In genomic region chr1:178529512-178530300, GRCm38 (mm10) we compare ENCODE assay signal across 8 mouse cellular contexts. TPM values are rescaled to one million over a fixed set of nuclear protein-coding genes. Genes with fewer than 3 reads are reported as not detected.
DNase-seq lines count a peak whose midpoint lies in the region; ATAC-seq and TF ChIP-seq lines count a peak whose summit lies in the region.

No protein-coding gene starts in this region.

- H3K36me3 ChIP-seq in intestine, embryonic 14.5 days (ENCODE audit: control insufficient read depth, insufficient read depth, low read length), result no peaks in the 10 kb centered on the region
- H3K36me3 ChIP-seq in limb, embryonic 15.5 days, result no peaks in the 10 kb centered on the region

- 0 out of 2 replicates have a peak, but pooled peaks cover 2% of the 10 kb centered on the region for H3K9me3 ChIP-seq in intestine, embryonic 14.5 days (ENCODE audit: control insufficient read depth, low read length)
- no peaks in the 10 kb centered on the region for H3K9me3 ChIP-seq in limb, embryonic 15.5 days

- peak overlapping the region; percentile 53 for H3K27ac ChIP-seq in embryonic fibroblast, embryonic 13.5 days (ENCODE audit: insufficient read depth, low read length)
- peak overlapping the region; percentile 82; the same call in 1 of the 2 replicates for H3K27ac ChIP-seq in intestine, embryonic 14.5 days (ENCODE audit: low read depth)
- peak overlapping the region; percentile 80; the same call in 1 of the 2 replicates for H3K27ac ChIP-seq in limb, embryonic 15.5 days

- H3K4me3 ChIP-seq in embryonic fibroblast, embryonic 13.5 days (ENCODE audit: insufficient read depth, low read length), result peak overlapping the region; percentile 56
- H3K4me3 ChIP-seq in intestine, embryonic 14.5 days (ENCODE audit: low read depth, low read length), result peak overlapping the region; percentile 67
- peak overlapping the region; percentile 61 for H3K4me3 ChIP-seq in limb, embryonic 15.5 days

- H3K4me2 ChIP-seq in intestine, embryonic 14.5 days (ENCODE audit: low read length), result peak overlapping the region; percentile 100
- peak overlapping the region; percentile 100 for H3K4me2 ChIP-seq in limb, embryonic 15.5 days

- DNase-seq in kidney, adult 18-20 months, result peak; percentile 14
- DNase-seq in kidney, adult 8-10 months, result no peak
- DNase-seq in adrenal gland, postnatal 25 days, result peak; percentile 5
- peak; percentile 79 for DNase-seq in intestine, embryonic 14.5 days (ENCODE audit: low spot score)
- DNase-seq in ovary, postnatal 14 days (ENCODE audit: low spot score), result peak; percentile 18
- DNase-seq in spleen, postnatal 36 days (ENCODE audit: low spot score in 2 of 2), result no peak

- TF ChIP-seq POLR2A in embryonic fibroblast, embryonic 13.5 days (IDR thresholded peaks at IDR 0.05; ENCODE audit: low read depth, low read length), result no peak; the same call in 1 of the 2 replicates

- no peaks in the 10 kb centered on the region; the same call in 1 of the 2 replicates for H3K4me1 ChIP-seq in embryonic fibroblast, embryonic 13.5 days (ENCODE audit: control insufficient read depth, insufficient read depth, low read length)
- peaks cover 23% of the 10 kb centered on the region for H3K4me1 ChIP-seq in intestine, embryonic 14.5 days (replicated peaks; ENCODE audit: control insufficient read depth, insufficient read depth, low read length)
- peaks cover 53% of the 10 kb centered on the region for H3K4me1 ChIP-seq in limb, embryonic 15.5 days

- TF ChIP-seq CTCF in embryonic fibroblast, embryonic 13.5 days (IDR thresholded peaks at IDR 0.05; ENCODE audit: borderline replicate concordance, insufficient read depth, low read length), result no peak

- ATAC-seq in intestine, embryonic 14.5 days (replicated peaks; ENCODE audit: low FRiP score, low TSS enrichment, low read depth), result no peak
- ATAC-seq in limb, embryonic 15.5 days (ENCODE audit: insufficient number of reproducible peaks, low FRiP score, low TSS enrichment, low read depth), result no peak

- under 1% methylated on average over 38 of the region's 38 CpGs for WGBS in intestine, embryonic 14.5 days
- under 1% methylated on average over 38 of the region's 38 CpGs for WGBS in limb, embryonic 15.5 days

- peak overlapping the region; percentile 57 for H3K9ac ChIP-seq in intestine, embryonic 14.5 days (ENCODE audit: low read length)
- H3K9ac ChIP-seq in limb, embryonic 15.5 days, result peak overlapping the region; percentile 72

- H3K27me3 ChIP-seq in intestine, embryonic 14.5 days (replicated peaks; ENCODE audit: control insufficient read depth, insufficient read depth, low read length), result no peaks in the 10 kb centered on the region
- peaks cover 16% of the 10 kb centered on the region for H3K27me3 ChIP-seq in limb, embryonic 15.5 days

RNA-seq across cellular contexts. Expression of gene Kif26b, which starts 0.8 kb away (rescaled TPM):
- 2.6 TPM in 2 replicates for total RNA-seq in adrenal gland, postnatal 25 days (2021)
- polyA plus RNA-seq in embryonic fibroblast, embryonic 13.5 days (2011; ENCODE audit: insufficient read length, low read depth, missing spikeins), result 38.9 and 61.3 TPM in 2 replicates
- polyA plus RNA-seq in intestine, embryonic 14.5 days (2014; fragmentation: Nextera tagmentation; extraction: Ambion mirVana), result 8.2 and 8.8 TPM in 2 replicates
- 3.8 and 5.3 TPM in 2 replicates for polyA plus RNA-seq in limb, embryonic 15.5 days (2015; fragmentation: Nextera tagmentation; extraction: Ambion mirVana)

Comparison
In these comparisons a context has a peak if more than half of its experiments do, and no peak if none do; other contexts are left out.
1. DNase-seq: peak in kidney, adult 18-20 months (single experiment), adrenal gland, postnatal 25 days (single experiment), intestine, embryonic 14.5 days (single experiment) and ovary, postnatal 14 days (single experiment); none in kidney, adult 8-10 months (0 of 2) and spleen, postnatal 36 days (0 of 2).
2. Peak in every context shown above with its lines, with median percentiles within 50 percentile points of each other: H3K27ac ChIP-seq and H3K4me3 ChIP-seq.